Mouse (Mus musculus): ENCODE data around the gene Zc2hc1c.

DNA sequence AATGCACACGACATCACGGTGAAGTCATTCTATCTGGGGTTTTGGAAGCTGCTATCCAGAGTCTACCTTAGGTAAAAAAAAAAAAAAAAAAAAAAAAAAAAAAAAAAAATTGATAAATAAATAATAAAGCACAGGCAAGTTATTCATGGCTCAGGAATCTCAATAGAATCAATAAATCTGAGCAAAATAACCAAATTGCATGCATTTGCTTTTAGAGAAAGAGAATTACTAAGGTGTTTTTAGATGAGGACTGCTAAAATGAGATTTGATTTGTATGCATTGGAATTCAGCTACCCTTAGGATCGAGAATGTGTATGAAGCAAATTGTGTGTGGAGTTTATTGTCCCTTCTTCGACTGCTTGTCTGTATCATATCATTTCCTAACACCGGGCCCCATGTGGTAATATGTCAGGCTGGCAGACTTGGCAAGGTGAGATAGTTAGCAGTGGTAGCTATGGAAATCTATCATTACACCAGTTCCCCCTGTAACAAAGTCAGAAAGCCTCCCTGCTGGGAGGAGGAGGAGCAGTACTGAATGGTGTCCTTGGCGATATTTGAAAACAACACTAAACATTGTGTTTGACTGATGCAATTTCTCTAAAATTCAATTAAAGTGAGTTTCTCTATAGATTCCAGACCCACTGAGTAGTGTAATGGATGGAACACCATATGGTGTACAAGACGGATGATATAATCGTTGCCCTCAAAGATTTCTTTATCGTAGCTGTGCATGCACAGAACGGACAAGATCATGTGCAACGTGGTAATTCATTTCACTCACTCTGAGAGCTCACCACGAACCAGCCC lies 7.3 kb upstream of the Zc2hc1c start:
- TF ChIP-seq CTCF (IDR thresholded peaks at IDR 0.05; ENCODE audit: borderline replicate concordance, insufficient read depth, low read length) (no peak), POLR2A (IDR thresholded peaks at IDR 0.05; ENCODE audit: low read depth, low read length) (no peak)
